Mouse (Mus musculus) CD8-positive naive resting alpha-beta T cell, adult 2 months (primary cell): ENCODE data around the gene Npy.

Source experiments
- DNase-seq, 2 experiments: peaks; one replicate each; pipeline ENCODE4 v3.0.0; 2022; ENCODE audit warnings: low read depth in 2 of 2, low spot score in 2 of 2

The Npy gene

GRCm38 (mm10) chr6:49821961-49822870 is at the start of gene Npy:
TSS of gene Npy (plus strand) at chr6:49822710.
- DNase-seq, result no peak

- no peak for DNase-seq
Measured at GRCm38 (mm10) chr6:49775006-49775405, 47.5 kb upstream of the Npy start.

- DNase-seq, result no peak
Measured at GRCm38 (mm10) chr6:49778109-49778508, 44.4 kb upstream of the Npy start.

- DNase-seq, result no peak
Measured at GRCm38 (mm10) chr6:49778729-49779128, 43.8 kb upstream of the Npy start.

GRCm38 (mm10) chr6:49779606-49780005 is 42.9 kb upstream of the Npy start:
- no peak for DNase-seq

GRCm38 (mm10) chr6:49780846-49781400 is 41.6 kb upstream of the Npy start:
- no peak for DNase-seq

GRCm38 (mm10) chr6:49781852-49782251 is 40.7 kb upstream of the Npy start:
- no peak for DNase-seq

GRCm38 (mm10) chr6:49782679-49783078 is 39.8 kb upstream of the Npy start:
- no peak for DNase-seq

GRCm38 (mm10) chr6:49792524-49792923 is 30.0 kb upstream of the Npy start:
- no peak for DNase-seq

GRCm38 (mm10) chr6:49804105-49804504 is 18.4 kb upstream of the Npy start:
- no peak for DNase-seq

- no peak for DNase-seq
Measured at GRCm38 (mm10) chr6:49808076-49808475, 14.4 kb upstream of the Npy start.

GRCm38 (mm10) chr6:49817183-49817582 is 5.3 kb upstream of the Npy start:
- no peak for DNase-seq

GRCm38 (mm10) chr6:49817625-49818024 is 4.9 kb upstream of the Npy start:
- DNase-seq, result no peak

- no peak for DNase-seq
Measured at GRCm38 (mm10) chr6:49822871-49823230, 341 bp downstream of the Npy start.

GRCm38 (mm10) chr6:49823371-49823770 is 861 bp downstream of the Npy start:
- no peak for DNase-seq

- DNase-seq, result no peak
Measured at GRCm38 (mm10) chr6:49823821-49824220, 1.3 kb downstream of the Npy start.

GRCm38 (mm10) chr6:49831579-49831978 is 9.1 kb downstream of the Npy start:
- no peak for DNase-seq

GRCm38 (mm10) chr6:49856830-49857229 is 34.3 kb downstream of the Npy start:
- no peak for DNase-seq

- DNase-seq, result no peak
Measured at GRCm38 (mm10) chr6:49867571-49867970, 45.1 kb downstream of the Npy start.

- no peak for DNase-seq
Measured at GRCm38 (mm10) chr6:49871071-49871470, 48.6 kb downstream of the Npy start.

GRCm38 (mm10) chr6:49873556-49873955 is 51.0 kb downstream of the Npy start:
- no peak for DNase-seq

- DNase-seq, result no peak
Measured at GRCm38 (mm10) chr6:49875160-49875559, 52.6 kb downstream of the Npy start.

- no peak for DNase-seq
Measured at GRCm38 (mm10) chr6:49875791-49876190, 53.3 kb downstream of the Npy start.
